Mouse (Mus musculus) activated CD4-positive, CD25-positive, alpha-beta regulatory T cell, adult 4 months (primary cell): ENCODE measurements around the gene Tmem104. TPM values are rescaled to one million over a fixed set of nuclear protein-coding genes. Genes with fewer than 3 reads are reported as not detected.
A peak's percentile ranks its signal among the peaks of the same experiment; 100 is the strongest.

Experiments
- ATAC-seq: one replicate; pipeline ENCODE4 v1.8.0; 2017
- polyA plus RNA-seq, 2 experiments: library from polyadenylated mRNA; unstranded; fragments of 100-300 nt; shearing (Covaris generic); gene quantifications; one replicate each; pipeline ENCODE4 v1.2.1; 2017

The Tmem104 gene
- polyA plus RNA-seq, 2 experiments from 2014 or later: 9.3 to 11.9 TPM

DNA sequence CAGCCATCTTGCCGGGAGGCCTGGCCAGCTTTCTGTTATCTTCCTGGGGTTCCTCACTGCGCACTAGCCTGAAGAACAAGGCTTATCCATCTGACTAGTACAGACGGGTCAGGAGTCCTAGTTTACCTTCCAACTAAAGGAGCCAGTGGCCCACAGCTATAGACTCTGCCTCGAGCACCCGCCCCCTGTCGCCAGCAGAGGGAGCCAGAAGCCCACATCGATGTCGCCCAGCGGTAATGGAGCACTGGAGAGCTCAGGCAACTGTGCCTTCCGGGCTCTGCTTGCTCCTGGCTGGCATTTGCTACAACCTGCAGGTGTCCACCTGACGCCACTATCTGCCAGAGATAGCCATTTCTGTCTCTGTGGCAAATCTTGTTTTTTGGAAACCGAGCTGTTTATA, 15.0 kb downstream of the Tmem104 start:
- peak; percentile 56 for ATAC-seq

GRCm38 (mm10) chr11:115202756-115203155, 15.5 kb downstream of the Tmem104 start:
- ATAC-seq: no peak

DNA sequence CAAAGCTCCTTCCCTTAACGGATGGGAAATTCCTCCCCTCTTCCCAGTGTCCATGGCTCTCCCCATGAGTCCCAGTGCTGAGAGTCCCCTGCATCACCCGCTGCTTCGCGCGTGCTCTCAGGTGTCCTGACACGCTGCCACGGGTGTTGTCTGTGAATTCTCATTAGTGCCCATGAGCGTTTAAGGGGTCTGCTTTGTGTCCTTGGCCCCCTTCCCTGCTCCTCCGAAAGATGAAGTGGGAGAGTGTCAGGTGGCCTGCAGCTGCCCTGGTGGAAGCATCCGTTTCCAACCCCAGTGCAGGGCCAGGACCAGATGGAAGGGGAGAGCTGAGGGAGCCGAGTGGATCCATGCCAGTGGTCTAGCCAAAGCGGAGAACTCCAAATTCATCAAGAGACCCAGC, 20.8 kb downstream of the Tmem104 start:
- ATAC-seq: no peak

- ATAC-seq: no peak
These were observed 21.8 kb downstream of the Tmem104 start for GRCm38 (mm10) chr11:115208776-115209732.

DNA sequence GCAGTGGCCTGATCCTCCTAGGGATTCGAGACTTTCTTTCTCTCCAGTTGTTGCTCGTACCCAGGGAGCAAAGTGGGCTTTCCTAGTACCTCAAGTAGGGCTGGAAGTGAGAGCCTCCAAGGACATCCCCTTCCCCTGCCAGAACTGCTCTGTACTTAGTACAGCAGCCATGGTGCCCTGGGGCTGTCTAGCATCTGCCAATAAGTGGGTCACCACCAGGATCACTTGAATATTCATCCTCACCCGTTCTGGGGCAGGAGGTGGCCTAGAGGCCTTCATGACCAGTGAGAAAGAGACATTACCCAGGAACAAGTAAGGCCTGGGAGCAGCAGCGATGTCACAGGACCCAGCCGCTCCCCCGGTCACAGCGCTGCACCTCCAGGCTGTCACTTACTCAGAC, 22.7 kb downstream of the Tmem104 start:
- no peak for ATAC-seq

- no peak for ATAC-seq
These were observed 24.8 kb downstream of the Tmem104 start for GRCm38 (mm10) chr11:115212116-115212515.

- ATAC-seq: no peak
These were observed 27.8 kb downstream of the Tmem104 start for GRCm38 (mm10) chr11:115215123-115215522.

DNA sequence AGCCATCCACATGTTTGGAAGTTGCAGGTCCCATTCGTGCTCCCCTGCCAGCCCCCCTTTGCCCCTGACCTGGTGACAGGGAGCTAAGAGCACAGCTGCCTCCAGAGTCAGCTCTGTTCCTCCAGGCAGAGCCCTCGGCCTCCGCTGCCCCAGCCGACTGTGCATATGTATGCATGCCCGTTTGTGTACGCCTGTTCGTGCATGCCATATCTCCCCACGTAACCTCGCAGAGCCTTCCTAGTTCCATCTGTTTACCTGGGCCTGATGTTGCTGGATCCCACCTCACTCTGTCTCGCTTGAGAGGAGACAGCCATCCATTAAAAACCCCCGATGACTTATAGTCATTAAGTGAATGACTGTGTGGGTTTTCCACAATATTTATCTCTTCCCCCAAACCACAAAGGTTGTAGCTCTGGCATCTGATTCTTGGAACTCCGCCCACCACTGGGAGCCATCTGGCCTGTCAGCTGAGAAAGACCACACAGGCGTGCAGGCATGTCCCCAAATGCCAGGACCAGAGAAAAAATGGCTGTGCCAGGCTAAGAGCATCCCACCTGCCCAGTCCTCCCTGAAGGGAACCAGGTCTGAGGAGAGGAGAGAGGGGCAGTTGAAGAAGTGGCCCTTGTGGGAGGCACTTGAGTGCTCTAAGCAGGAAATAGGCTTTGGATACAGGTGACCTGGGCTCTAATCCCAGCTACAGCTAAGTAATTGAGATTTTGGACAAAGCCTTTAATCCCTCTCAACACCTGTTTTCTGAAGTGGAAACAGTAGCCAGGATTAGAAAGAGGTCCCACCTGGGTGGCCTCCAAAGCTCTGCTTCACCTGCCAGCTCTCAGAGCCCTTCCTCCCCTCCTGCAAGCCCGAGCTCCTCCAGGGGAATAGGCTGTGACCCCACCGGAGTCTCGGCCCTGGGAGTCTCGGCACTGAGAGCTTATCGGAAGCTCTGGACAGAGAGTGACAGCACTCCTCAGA, 30.4 kb downstream of the Tmem104 start:
- no peak for ATAC-seq

- ATAC-seq: no peak
These were observed 32.0 kb downstream of the Tmem104 start for GRCm38 (mm10) chr11:115219263-115219662.

GRCm38 (mm10) chr11:115219685-115220084, 32.4 kb downstream of the Tmem104 start:
- ATAC-seq: no peak

- ATAC-seq: no peak
These were observed 34.8 kb downstream of the Tmem104 start for GRCm38 (mm10) chr11:115222077-115222476.

DNA sequence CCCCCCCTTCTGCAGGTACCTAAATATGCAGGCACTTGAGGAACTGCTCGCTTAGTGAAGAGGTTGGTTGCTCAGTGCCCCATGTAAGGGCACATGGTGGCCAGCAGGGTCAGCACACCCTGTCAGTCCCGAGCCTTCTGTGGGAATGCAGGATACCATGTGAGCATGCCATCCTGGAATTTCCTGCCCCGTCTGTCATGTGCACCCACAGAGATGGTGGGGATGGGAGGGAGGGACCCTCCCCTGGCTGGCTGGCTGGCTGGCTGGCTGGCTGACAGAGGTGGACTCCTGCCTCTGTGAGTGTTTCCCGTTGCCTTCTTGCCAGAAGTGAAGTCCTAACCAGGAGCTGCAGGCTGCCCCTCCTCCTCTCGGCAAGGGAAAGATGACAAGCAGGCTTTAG, 35.3 kb downstream of the Tmem104 start:
- no peak for ATAC-seq

DNA sequence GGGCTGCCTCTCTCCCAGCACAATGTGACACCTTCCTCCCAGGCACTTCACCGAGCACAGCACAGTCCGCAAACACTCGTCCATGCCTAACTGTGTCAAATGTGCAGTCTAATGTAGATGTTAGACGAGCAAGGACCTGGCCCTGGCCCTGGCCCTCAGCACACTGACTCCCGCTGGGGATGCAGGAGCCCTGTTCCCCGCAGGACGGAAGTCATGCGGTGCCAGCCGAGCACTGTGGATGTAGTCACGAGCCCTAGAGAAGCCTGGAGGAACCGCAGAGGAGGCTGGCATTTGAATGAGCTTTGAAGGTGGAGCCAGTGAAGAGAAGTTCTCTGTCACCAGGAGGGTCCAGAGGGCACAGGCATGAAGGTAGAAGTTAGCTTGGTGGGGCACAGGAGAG, 36.2 kb downstream of the Tmem104 start:
- ATAC-seq: peak; percentile 53

- ATAC-seq: peak; percentile 72
These were observed 36.6 kb downstream of the Tmem104 start for GRCm38 (mm10) chr11:115223877-115224276.

- no peak for ATAC-seq
These were observed 37.6 kb downstream of the Tmem104 start for GRCm38 (mm10) chr11:115224889-115225288.

DNA sequence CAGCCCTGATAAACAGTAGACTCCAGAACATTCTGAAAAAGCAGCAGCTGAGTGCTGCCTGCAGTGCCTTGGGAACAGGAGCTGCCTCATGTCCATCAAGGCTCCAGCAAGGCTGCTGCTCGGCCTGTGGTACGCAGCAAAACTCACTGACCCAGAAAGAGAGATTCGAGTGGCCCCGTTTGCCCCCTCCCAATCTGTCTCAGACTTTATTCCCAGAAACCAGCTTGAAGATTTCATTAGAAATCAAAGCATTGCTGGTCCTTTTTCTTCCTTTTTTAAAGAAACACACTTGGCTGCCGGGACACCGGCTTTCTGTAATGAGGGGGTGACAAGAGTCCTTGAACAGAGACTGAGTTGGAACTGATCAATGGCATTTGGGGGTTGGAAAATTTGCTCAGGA, 38.0 kb downstream of the Tmem104 start:
- no peak for ATAC-seq

- peak; percentile 28 for ATAC-seq
These were observed 39.7 kb downstream of the Tmem104 start for GRCm38 (mm10) chr11:115226811-115227491.

DNA sequence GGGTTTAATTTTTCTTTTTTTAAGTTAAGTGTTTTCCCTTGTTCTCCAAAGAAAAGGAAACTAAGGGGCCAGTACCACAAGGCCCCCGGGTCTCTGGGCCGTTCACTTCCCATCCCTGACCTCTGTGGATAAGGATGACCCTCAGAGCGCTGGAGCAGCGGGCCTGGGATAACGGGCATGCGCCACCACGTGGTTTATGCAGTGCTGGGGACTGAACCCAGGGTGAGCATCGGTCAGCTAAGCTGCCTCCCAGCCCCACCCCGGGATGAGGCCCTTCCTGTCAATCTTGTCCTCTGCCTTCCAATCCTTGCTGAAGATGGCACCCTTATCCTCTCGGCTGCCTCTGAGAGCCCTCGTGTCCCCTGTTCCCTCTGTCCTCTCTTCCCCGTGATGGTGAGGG, 40.4 kb downstream of the Tmem104 start:
- no peak for ATAC-seq

- no peak for ATAC-seq
These were observed 41.1 kb downstream of the Tmem104 start for GRCm38 (mm10) chr11:115228430-115228829.

DNA sequence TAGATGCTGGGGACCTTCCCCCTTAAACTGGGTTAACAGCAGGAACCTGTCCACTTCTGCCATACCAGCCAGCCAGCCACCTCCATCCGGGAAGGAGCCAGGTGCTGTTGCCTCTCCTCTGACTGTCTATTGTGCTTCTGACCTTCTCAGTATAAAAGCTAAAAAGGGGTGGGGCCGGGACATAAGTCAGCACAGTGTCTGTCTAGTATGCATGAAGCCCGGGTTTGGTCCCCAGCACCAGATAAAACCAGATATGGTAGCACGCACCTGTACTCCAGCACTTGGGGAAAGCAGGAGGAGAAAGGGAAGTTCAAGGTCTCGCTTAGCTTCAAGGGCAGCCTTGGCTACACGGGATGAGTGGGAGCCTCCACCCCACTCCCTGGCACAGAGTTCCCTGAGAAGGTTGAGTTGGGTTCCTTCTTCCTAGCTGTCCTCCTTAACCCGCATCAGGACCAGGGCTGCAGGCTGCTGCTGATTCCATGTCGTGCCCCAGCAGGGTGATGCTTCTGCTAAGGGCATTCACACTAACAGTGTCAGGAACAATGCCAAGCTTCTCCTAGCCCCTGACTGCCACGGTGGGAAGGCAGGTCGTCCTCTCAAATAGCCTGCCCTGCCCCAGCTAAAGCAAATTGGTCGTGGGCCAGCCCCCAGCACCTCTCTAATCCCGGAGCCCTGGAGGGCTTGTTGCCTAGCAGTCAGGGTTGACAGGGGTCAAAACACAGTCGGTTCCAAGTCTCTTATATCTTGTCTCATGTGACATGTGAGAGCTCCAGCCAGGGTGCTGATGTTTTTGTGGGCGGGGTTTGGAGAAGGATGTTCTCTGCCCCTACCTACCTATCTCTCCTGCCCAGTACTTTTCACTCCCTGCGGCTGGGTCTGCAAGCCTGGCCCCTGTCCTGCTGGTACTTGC, 42.0 kb downstream of the Tmem104 start:
- ATAC-seq: no peak

- ATAC-seq: peak; percentile 79
These were observed 44.1 kb downstream of the Tmem104 start for GRCm38 (mm10) chr11:115231168-115231915.
